Mouse (Mus musculus) midbrain, postnatal 0 days (tissue): ENCODE results near the gene Map3k9. TPM values are rescaled to one million over a fixed set of nuclear protein-coding genes. Genes with fewer than 3 reads are reported as not detected.
A peak's percentile ranks its signal among the peaks of the same experiment; 100 is the strongest.

Experiments
- ATAC-seq: fragments of 200-750 bp; cut with Nextera tagmentation; 2 replicates; pipeline ENCODE4 v1.8.0; 2017; ENCODE audit warnings: moderate number of reproducible peaks, mild to moderate bottlenecking, moderate TSS enrichment, moderate library complexity; ENCODE audit not compliant: low FRiP score
- DNase-seq: peaks from one replicate; pipeline ENCODE4 v3.0.0-alpha.2; 2015; ENCODE audit warnings: low spot score
- H3K27ac ChIP-seq: fragments of 300-500 bp; sonication (generic); 2 replicates; pipeline ENCODE4 v1.5.1; 2014; ENCODE audit warnings: low read depth, mild to moderate bottlenecking, low read length, mixed read lengths
- H3K27me3 ChIP-seq: fragments of 300-500 bp; sonication (generic); 2 replicates; pipeline ENCODE4 v1.6.1; 2014; ENCODE audit warnings: low read length, control low read depth, mixed read lengths; ENCODE audit not compliant: insufficient read depth
- H3K36me3 ChIP-seq: fragments of 300-500 bp; sonication (generic); 2 replicates; pipeline ENCODE4 v1.6.1; 2014; ENCODE audit warnings: low read length, control low read depth, mixed read lengths; ENCODE audit not compliant: insufficient read depth
- H3K4me1 ChIP-seq: fragments of 300-500 bp; sonication (generic); 2 replicates; pipeline ENCODE4 v1.6.1; 2014; ENCODE audit warnings: mild to moderate bottlenecking, control low read depth, antibody characterized with exemption, low read length, mixed read lengths; ENCODE audit not compliant: insufficient read depth
- H3K4me2 ChIP-seq: fragments of 300-500 bp; sonication (generic); 2 replicates; pipeline ENCODE4 v1.6.1; 2014; ENCODE audit warnings: low read depth, mild to moderate bottlenecking, low read length, mixed read lengths; ENCODE audit not compliant: poor library complexity, severe bottlenecking
- H3K4me3 ChIP-seq: fragments of 300-500 bp; sonication (generic); 2 replicates; pipeline ENCODE4 v1.5.1; 2014; ENCODE audit warnings: low read depth, mild to moderate bottlenecking, low read length, moderate library complexity
- H3K9ac ChIP-seq: fragments of 300-500 bp; sonication (generic); replicated peaks from 2 replicates; pipeline ENCODE4 v1.6.1; 2014; ENCODE audit warnings: mild to moderate bottlenecking, low read length, moderate library complexity, mixed read lengths; ENCODE audit not compliant: poor library complexity, severe bottlenecking
- H3K9me3 ChIP-seq: fragments of 300-500 bp; sonication (generic); 2 replicates; pipeline ENCODE4 v1.6.1; 2016; ENCODE audit warnings: low read length, control low read depth
- CTCF ChIP-seq: IDR thresholded peaks from 2 replicates; pipeline ENCODE4 v1.5.1; 2016; ENCODE audit warnings: antibody characterized with exemption, mild to moderate bottlenecking
- WGBS: fragments of 180-500 bp; shearing (Covaris S2); extraction: QIAGEN DNeasy Blood & Tissue Kit; methylation state at CpG from one replicate; pipeline ENCODE4 v1.1.7; 2014; 5-methylcytosine and 5-hydroxymethylcytosine counted together
- polyA plus RNA-seq: library from polyadenylated mRNA; unstranded; fragments of >200 nt; fragmentation: Nextera tagmentation; extraction: Ambion mirVana; gene quantifications from 2 replicates; pipeline ENCODE4 v1.2.1, GENCODE M21; 2015
- total RNA-seq: library from RNA; depleted of rRNA; stranded (reverse); fragments of >200 nt; gene quantifications from 2 replicates; pipeline ENCODE4 v1.2.3, GENCODE M21; 2014

Map3k9 gene
- total and polyA plus RNA-seq, 2 experiments from 2014 or later = 9.3 to 67.1 TPM

DNA sequence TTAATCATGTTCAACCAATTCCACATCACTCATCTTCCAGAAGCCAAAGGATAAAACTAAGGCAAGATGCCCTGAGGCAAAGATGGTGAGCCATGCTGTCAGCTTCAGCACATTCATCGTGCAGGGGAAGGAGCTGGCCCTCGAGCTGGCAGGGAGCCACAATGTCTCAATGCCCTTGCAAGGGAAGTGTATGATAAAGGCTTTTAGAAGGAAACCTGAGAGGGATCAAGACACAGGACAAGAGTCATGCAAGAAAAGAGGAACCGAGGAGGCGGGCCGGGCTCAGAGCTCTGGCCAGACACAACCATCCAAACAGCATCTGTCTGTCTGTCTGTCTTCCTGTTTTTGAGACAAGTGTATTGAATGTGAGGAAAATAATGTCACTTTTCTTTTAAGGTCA, 61.8 kb downstream of the Map3k9 start:
- peak; percentile 5 for DNase-seq
- Histone ChIP-seq H3K4me3 (no peak overlapping the region), H3K27me3 (no peaks in the 10 kb centered on the region), H3K9ac (no peak overlapping the region), H3K27ac (no peak overlapping the region), H3K4me2 (no peak overlapping the region), H3K9me3 (no peaks in the 10 kb centered on the region), H3K36me3 (peaks cover 19% of the 10 kb centered on the region), H3K4me1 (no peaks in the 10 kb centered on the region)
- 75% methylated on average over 5 of the region's 5 CpGs for WGBS
- no peak for ATAC-seq
- TF ChIP-seq CTCF = no peak

DNA sequence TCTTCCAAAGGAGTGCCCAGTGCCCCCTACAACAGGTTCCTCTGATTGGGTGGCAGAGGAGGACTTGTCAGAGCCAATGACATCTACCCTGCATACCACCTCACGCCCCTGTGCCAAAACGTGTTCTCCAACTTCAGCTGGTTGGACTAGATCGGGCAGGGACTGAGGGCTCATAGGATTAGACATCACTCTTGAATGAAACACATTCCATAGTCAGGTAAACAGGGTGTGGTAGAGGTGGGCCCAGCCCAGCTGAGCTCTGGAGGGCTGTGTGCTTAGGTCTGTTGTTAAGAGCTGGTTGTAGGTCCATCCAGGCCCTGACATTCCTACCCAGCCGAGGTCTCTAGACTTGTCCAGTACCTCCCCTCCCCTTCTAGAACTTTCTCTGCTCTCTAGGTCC, 68.4 kb downstream of the Map3k9 start:
- DNase-seq (no peak), ATAC-seq (no peak)
- Histone ChIP-seq H3K27ac (no peak overlapping the region), H3K36me3 (no peaks in the 10 kb centered on the region), H3K27me3 (no peaks in the 10 kb centered on the region), H3K4me2 (no peak overlapping the region), H3K9ac (no peak overlapping the region), H3K9me3 (peaks cover 7% of the 10 kb centered on the region; the same call in 1 of the 2 replicates), H3K4me3 (no peak overlapping the region), H3K4me1 (no peaks in the 10 kb centered on the region)
- no peak for TF ChIP-seq CTCF
- 93% methylated on average over 4 of the region's 4 CpGs for WGBS

DNA sequence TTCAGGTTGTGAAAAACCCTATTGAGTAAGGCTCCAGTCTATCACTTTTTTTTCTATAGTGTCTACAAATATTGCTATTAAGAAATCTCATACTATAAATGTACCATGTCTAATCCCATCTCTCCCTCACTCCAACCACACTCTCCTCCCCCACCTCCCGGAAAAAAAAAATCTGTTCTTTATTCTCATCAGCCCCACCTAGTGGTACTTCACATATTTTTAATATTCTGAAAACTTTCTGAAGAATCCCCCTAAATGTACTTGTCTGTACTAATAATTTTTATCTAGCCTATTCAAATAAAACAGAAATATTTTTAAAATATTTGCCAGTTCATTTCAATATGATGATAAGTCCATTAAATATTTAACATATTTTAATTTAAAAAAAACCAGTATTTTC, 78.1 kb downstream of the Map3k9 start:
- Histone ChIP-seq H3K4me1 (no peaks in the 10 kb centered on the region; the same call in 1 of the 2 replicates), H3K27ac (no peak overlapping the region), H3K4me2 (no peak overlapping the region), H3K9me3 (peaks cover 3% of the 10 kb centered on the region; the same call in 1 of the 2 replicates), H3K27me3 (no peaks in the 10 kb centered on the region), H3K4me3 (no peak overlapping the region), H3K36me3 (no peaks in the 10 kb centered on the region), H3K9ac (no peak overlapping the region)
- WGBS = 4% methylated on average over 1 of the region's 1 CpGs
- ATAC-seq (no peak), DNase-seq (peak; percentile 78)
- TF ChIP-seq CTCF = peak; percentile 71

DNA sequence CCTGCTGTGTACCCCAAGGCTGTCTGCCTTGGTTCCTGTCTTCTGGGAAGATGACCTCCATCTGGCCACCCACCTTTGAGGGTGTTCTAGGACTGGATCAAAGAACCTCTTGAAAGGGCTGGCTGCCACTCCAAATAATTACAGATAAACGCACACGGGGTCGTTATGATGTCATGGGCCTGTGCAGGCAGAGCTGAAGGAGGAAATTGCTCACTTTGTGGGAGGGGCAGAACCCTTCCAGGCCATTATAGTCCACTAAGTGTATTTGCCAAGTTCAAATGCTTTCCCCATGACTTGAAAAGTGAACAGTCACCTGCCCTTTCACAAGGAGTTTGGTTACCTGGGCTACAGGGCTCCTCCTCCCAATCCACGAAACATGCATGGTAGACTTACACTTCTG, 83.0 kb downstream of the Map3k9 start:
- Histone ChIP-seq H3K36me3 (no peaks in the 10 kb centered on the region), H3K27ac (no peak overlapping the region), H3K4me2 (no peak overlapping the region), H3K4me3 (no peak overlapping the region), H3K9me3 (no peaks in the 10 kb centered on the region), H3K9ac (no peak overlapping the region), H3K4me1 (no peaks in the 10 kb centered on the region; the same call in 1 of the 2 replicates), H3K27me3 (no peaks in the 10 kb centered on the region)
- ATAC-seq (no peak), DNase-seq (no peak)
- WGBS = 75% methylated on average over 4 of the region's 4 CpGs
- no peak for TF ChIP-seq CTCF

DNA sequence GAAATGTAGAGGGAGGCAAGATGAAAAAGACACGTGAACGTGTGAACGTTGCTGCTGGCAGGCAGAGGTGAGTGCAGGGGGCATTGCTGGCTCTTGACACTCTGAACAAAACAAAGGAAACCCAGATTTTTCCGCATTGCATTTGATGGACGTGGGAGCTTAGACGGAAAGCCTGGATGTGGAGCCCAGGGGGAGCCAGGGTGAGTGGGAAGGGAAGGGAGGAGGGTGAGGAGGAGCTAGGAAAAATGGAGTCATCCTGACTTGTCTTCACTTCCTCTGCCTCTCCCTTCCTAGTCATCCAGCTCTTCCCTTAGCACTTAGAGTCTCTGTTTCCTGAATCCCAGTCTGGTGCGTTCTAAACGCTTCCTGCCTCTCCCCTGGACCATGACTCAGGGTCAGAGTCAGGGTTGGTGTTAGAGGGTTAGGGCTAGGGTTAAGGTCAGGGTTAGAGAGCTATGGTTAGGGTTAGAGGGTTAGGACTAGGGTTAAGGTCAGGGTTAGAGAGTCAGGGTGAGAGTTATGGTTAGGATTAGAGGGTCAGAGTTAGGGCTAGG, 89.7 kb downstream of the Map3k9 start:
- ATAC-seq (no peak), DNase-seq (no peak)
- Histone ChIP-seq H3K4me2 (no peak overlapping the region), H3K27me3 (no peaks in the 10 kb centered on the region), H3K4me3 (no peak overlapping the region), H3K27ac (no peak overlapping the region), H3K9me3 (no peaks in the 10 kb centered on the region), H3K9ac (no peak overlapping the region), H3K36me3 (no peaks in the 10 kb centered on the region), H3K4me1 (no peaks in the 10 kb centered on the region)
- no peak for TF ChIP-seq CTCF
- 44% methylated on average over 8 of the region's 8 CpGs for WGBS

DNA sequence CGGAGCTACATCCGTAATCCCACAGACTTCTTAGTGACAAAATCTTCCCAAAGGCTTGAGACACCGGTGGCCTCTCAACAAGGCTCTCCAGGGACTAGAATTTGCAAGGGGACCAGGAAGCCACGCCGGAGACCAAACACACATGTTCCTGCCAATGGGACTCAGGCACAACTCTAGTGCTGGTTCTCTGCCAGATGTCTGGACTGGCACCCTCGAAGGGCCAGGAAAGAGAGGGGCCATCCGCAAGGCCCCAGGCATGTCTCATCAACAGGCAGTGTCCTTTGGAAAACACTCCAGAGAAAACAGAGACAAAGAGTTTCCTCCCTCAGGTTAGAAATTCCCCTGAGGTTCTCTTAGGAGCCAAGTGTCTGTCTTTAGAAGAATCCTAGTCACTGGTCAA, 90.2 kb downstream of the Map3k9 start:
- H3K4me1 ChIP-seq = no peaks in the 10 kb centered on the region

More for the DNA sequence above, 90.2 kb downstream of the Map3k9 start:
- H3K27ac ChIP-seq = no peak overlapping the region
- H3K4me3 ChIP-seq = no peak overlapping the region
- H3K27me3 ChIP-seq = no peaks in the 10 kb centered on the region
- no peaks in the 10 kb centered on the region for H3K9me3 ChIP-seq
- TF ChIP-seq CTCF = no peak
- WGBS = 88% methylated on average over 7 of the region's 7 CpGs
- no peak for DNase-seq
- no peak for ATAC-seq
- H3K9ac ChIP-seq = no peak overlapping the region
- H3K4me2 ChIP-seq = no peak overlapping the region
- H3K36me3 ChIP-seq = no peaks in the 10 kb centered on the region
